Mouse (Mus musculus) testis, postnatal 14 days (tissue): ENCODE data around the gene Rbfox2.

Experiments
- DNase-seq: peaks from one replicate; pipeline ENCODE4 v3.0.0; 2021; ENCODE audit warnings: low spot score

The Rbfox2 gene

GRCm38 (mm10) chr15:77144960-77145359, 161.8 kb downstream of the Rbfox2 start:
- no peak for DNase-seq

- no peak for DNase-seq
Measured at GRCm38 (mm10) chr15:77142787-77143186, 164.0 kb downstream of the Rbfox2 start.

- no peak for DNase-seq
Measured at GRCm38 (mm10) chr15:77142352-77142751, 164.5 kb downstream of the Rbfox2 start.

- DNase-seq, result no peak
Measured at GRCm38 (mm10) chr15:77141711-77142110, 165.1 kb downstream of the Rbfox2 start.

- no peak for DNase-seq
Measured at GRCm38 (mm10) chr15:77138282-77138681, 168.5 kb downstream of the Rbfox2 start.

- no peak for DNase-seq
Measured at GRCm38 (mm10) chr15:77134483-77134882, 172.3 kb downstream of the Rbfox2 start.

- DNase-seq, result no peak
Measured at GRCm38 (mm10) chr15:77129154-77129553, 177.7 kb downstream of the Rbfox2 start.

GRCm38 (mm10) chr15:77127737-77128136, 179.1 kb downstream of the Rbfox2 start:
- DNase-seq, result no peak

- DNase-seq, result no peak
Measured at GRCm38 (mm10) chr15:77126674-77127073, 180.1 kb downstream of the Rbfox2 start.

GRCm38 (mm10) chr15:77124372-77125117, 182.3 kb downstream of the Rbfox2 start:
- DNase-seq, result no peak

- DNase-seq, result no peak
Measured at GRCm38 (mm10) chr15:77122824-77123223, 184.0 kb downstream of the Rbfox2 start.

- DNase-seq, result no peak
Measured at GRCm38 (mm10) chr15:77122208-77122607, 184.6 kb downstream of the Rbfox2 start.

GRCm38 (mm10) chr15:77119666-77120065, 187.1 kb downstream of the Rbfox2 start:
- no peak for DNase-seq

GRCm38 (mm10) chr15:77117209-77117608, 189.6 kb downstream of the Rbfox2 start:
- DNase-seq, result no peak

- DNase-seq, result no peak
Measured at GRCm38 (mm10) chr15:77116139-77116722, 190.6 kb downstream of the Rbfox2 start.

GRCm38 (mm10) chr15:77115456-77115855, 191.3 kb downstream of the Rbfox2 start:
- DNase-seq, result no peak

- DNase-seq, result no peak
Measured at GRCm38 (mm10) chr15:77113591-77113990, 193.2 kb downstream of the Rbfox2 start.

- no peak for DNase-seq
Measured at GRCm38 (mm10) chr15:77112378-77112777, 194.4 kb downstream of the Rbfox2 start.

GRCm38 (mm10) chr15:77111924-77112323, 194.9 kb downstream of the Rbfox2 start:
- no peak for DNase-seq

- no peak for DNase-seq
Measured at GRCm38 (mm10) chr15:77110452-77110851, 196.4 kb downstream of the Rbfox2 start.

GRCm38 (mm10) chr15:77107169-77107908, 199.5 kb downstream of the Rbfox2 start:
- DNase-seq, result no peak

- DNase-seq, result no peak
Measured at GRCm38 (mm10) chr15:77105273-77105672, 201.5 kb downstream of the Rbfox2 start.
